Mouse (Mus musculus) bone marrow macrophage, adult 2 months (primary cell): ENCODE results near the gene Eif1. TPM values are rescaled to one million over a fixed set of nuclear protein-coding genes. Genes with fewer than 3 reads are reported as not detected.
"Not testable (repeated sequence)": the region's sequence is repeated elsewhere in the genome, so short reads cannot be mapped to it uniquely, and the experiment has no call there.

Experiments
- H3K27ac ChIP-seq: 2 replicates; pipeline ENCODE4 v1.5.1; 2012; ENCODE audit warnings: low read depth, low read length; ENCODE audit not compliant: insufficient read depth
- H3K4me1 ChIP-seq: 2 replicates; pipeline ENCODE4 v1.6.1; 2012; ENCODE audit warnings: low read length; ENCODE audit not compliant: control insufficient read depth, insufficient read depth
- H3K4me3 ChIP-seq: 2 replicates; pipeline ENCODE4 v1.5.1; 2012; ENCODE audit warnings: mild to moderate bottlenecking, low read length, moderate library complexity; ENCODE audit not compliant: insufficient read depth
- CTCF ChIP-seq: IDR thresholded peaks from 2 replicates; pipeline ENCODE4 v1.5.1; 2012; ENCODE audit warnings: low read depth, mild to moderate bottlenecking, low read length, moderate library complexity
- POLR2A ChIP-seq: IDR thresholded peaks from 2 replicates; pipeline ENCODE4 v1.6.1; 2012; ENCODE audit warnings: mild to moderate bottlenecking, low read depth, low read length, borderline replicate concordance
- polyA plus RNA-seq: library from polyadenylated mRNA; stranded (reverse); fragments of >200 nt; gene quantifications from 2 replicates; pipeline ENCODE4 v1.2.4, GENCODE M21; 2012; ENCODE audit not compliant: missing spikeins, insufficient read depth, insufficient read length

The Eif1 gene
- polyA plus RNA-seq, 1 experiment, result 922 TPM

DNA sequence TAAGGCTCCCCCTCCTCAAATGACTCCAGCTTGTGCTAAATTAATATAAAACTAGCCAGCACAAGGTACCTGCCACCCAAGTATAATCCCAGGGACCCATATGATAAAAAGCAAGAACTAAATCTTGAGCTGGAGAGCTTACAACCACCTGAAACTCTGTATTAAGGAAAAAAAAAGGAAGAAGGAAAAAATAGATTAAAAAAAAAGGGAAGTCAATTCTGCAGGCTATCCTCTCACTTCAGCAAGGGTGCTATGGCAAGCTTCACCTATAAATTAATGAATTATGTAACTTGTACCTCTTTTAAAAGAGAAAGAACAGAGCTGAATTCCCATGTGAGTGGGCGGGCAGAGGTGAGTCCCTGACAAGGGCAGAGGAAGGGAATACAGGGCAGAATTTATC, 8.0 kb upstream of the Eif1 start:
- no peak for TF ChIP-seq CTCF
- TF ChIP-seq POLR2A, result no peak
- H3K4me1 ChIP-seq, result peaks cover 7% of the 10 kb centered on the region
- no peak overlapping the region for H3K4me3 ChIP-seq
- H3K27ac ChIP-seq, result no peak overlapping the region

DNA sequence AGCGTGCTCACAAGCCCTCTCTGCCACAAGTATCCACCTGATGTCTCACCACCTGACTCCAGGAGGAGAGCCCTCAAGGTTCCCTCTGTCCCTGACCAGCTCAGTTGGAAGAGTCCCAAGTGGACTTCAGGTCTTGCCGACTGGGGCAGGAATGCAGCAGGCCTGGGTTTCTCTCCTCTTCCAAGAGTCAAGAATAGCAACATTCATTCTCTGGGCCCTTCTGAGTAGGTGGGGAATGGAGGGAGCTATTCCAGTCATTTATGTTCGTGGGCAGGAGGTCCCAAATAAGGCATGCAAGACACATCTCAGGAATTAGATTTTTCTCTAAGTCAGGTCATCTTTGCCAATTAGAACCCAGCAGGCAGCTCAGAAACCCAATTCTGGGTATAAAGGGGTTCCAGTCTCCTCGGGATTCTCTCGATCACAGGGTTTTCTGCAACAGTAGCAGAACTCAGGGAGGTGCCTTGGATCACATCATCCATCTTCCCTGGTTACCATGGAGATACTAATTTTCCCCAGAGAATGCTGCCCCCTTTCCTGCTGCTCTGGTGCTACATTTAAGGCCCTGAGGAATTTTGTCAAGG, 7.5 kb upstream of the Eif1 start:
- Histone ChIP-seq H3K4me3 (no peak overlapping the region), H3K4me1 (peaks cover 7% of the 10 kb centered on the region), H3K27ac (no peak overlapping the region)
- TF ChIP-seq POLR2A, result no peak
- no peak for TF ChIP-seq CTCF

DNA sequence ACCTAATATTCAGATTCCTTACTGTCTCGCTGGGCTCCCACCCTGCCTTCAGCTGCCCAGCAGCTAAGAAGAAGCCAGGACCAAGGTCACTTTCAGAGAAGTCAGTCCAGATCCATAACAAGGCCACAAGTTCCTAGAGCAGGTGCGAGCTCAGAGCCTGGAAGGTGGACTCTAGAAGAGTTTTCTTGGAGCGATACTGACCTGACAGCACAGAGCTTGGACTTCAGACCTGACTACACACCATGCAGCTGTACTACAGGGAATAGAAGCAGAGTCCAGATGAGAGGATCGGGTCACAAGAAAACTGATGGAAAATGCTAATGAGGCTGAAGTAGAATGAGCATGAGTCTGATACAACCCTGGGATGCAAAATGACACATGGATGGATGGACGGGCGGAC, 6.3 kb upstream of the Eif1 start:
- Histone ChIP-seq H3K4me3 (no peak overlapping the region), H3K4me1 (peaks cover 7% of the 10 kb centered on the region), H3K27ac (no peak overlapping the region)
- TF ChIP-seq CTCF, result no peak
- TF ChIP-seq POLR2A, result no peak

DNA sequence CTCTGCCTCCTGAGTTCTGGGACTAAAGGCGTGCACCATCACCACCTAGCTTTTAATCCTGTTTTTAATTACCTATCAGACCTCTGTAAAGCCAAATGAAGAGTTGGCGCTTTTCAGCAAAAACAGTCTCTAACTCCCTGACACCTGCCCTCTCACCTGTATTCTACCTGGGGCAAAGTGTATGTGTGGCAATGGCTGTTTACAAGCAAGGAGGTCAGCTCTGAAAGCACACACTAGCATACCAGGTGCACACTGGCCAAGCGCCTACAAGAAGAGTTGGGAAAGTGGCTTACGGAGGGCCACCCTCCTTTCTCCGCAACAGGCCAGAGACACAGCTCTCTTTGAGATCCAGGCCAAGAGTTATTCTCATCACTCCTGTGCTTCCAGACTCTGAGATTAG, 4.2 kb upstream of the Eif1 start:
- no peak for TF ChIP-seq CTCF
- TF ChIP-seq POLR2A, result no peak
- Histone ChIP-seq H3K27ac (no peak overlapping the region), H3K4me3 (no peak overlapping the region), H3K4me1 (peaks cover 11% of the 10 kb centered on the region)

DNA sequence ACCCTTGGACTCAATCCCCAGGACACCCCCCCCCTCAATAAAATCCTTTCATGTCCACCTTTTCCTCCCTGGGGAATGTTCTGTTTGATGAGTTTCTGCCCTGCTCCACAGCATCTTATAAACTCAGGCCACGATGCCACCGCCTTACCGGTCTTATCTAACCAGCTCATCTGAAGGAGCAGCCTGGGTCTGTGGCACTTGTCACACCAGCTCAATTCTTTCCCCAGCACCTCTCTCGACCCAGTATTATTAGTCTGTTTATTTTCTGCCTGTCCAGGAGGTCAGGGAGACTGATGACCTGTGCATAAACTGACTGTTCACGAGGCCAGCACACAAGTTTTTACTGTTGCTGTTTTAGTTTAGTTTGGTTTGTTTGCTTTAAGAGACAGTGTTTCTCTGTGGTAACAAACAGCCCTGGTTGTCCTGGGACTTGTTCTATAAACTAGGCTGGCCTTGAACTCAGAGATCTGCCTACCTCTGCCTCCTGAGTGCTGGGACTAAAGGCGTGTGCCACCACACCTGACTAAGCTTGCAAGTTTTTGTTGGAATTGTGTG, 1.8 kb upstream of the Eif1 start:
- TF ChIP-seq POLR2A, result no peak
- no peak for TF ChIP-seq CTCF
- Histone ChIP-seq H3K27ac (no peak overlapping the region), H3K4me1 (peaks cover 4% of the 10 kb centered on the region), H3K4me3 (no peak overlapping the region)

DNA sequence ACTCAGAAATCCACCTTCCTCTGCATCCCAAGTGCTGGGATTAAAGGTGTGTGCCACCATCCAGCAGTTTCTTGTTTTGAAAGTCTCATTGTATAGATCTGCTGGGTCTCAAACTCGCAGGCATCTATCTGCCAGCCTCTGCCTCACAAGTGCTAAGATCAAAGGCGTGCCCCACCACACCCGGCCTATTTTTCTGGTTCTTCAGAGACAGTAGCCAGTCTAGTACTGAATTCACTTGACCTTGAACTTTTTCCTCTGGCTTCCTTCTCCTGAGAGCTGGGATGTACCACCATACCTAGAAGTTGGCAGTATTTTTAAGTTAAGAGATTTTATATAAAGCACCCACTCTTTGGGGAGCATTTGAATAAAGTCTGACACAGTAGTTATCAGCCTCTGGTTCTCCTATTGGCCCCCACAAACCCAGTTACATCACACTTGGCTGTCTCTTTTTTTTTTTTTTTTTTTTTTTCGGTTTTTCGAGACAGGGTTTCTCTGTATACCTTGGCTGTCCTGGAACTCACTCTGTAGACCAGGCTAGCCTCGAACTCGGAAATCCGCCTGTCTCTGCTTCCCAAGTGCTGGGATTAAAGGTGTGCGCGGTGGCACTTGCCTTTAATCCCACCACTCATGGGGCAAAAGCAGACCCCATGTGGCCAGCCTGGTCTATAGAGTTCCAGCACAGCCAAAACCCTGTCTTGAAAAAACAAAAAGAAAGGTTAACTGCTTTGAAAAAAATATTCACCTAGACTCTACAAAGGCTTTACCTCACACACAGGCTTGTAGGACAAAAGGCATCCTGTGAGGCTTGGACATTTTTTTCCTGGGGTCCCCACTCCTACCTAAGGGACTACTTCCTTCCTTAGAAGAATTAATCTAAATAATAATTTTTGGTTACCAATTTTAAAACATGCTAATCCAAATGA, 895 bp upstream of the Eif1 start:
- no peak overlapping the region for H3K27ac ChIP-seq
- TF ChIP-seq CTCF (no peak), POLR2A (no peak)
- peak overlapping the region; percentile 64 for H3K4me3 ChIP-seq
- peaks cover 4% of the 10 kb centered on the region for H3K4me1 ChIP-seq

DNA sequence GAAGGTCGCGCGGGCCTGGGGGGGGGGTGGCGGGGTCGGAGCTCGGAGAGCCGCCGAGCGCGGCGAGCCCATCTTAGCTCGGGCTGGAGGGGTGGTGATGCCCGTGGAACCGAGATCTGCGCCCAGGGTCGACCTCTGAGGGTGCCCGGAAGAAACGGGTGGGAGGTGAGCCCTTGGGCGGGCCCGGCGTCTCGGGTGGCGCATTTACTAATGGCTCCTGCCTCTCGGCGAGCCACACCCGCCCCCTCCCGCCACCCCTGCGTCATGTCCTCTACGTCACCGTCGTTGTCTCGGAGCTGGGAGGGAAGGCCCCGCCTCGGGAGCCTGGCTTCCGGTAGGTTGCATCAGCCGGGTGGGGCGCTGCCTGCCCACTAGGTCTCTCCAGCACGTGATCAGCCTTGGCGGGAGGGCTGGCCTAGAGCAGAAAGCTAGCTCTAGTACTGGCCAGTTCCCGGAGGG, 516 bp downstream of the Eif1 start:
- H3K4me3 ChIP-seq, result peak overlapping the region; percentile 55
- H3K27ac ChIP-seq, result peak overlapping the region; percentile 88
- H3K4me1 ChIP-seq, result peaks cover 4% of the 10 kb centered on the region
- no peak for TF ChIP-seq CTCF
- TF ChIP-seq POLR2A, result no peak

DNA sequence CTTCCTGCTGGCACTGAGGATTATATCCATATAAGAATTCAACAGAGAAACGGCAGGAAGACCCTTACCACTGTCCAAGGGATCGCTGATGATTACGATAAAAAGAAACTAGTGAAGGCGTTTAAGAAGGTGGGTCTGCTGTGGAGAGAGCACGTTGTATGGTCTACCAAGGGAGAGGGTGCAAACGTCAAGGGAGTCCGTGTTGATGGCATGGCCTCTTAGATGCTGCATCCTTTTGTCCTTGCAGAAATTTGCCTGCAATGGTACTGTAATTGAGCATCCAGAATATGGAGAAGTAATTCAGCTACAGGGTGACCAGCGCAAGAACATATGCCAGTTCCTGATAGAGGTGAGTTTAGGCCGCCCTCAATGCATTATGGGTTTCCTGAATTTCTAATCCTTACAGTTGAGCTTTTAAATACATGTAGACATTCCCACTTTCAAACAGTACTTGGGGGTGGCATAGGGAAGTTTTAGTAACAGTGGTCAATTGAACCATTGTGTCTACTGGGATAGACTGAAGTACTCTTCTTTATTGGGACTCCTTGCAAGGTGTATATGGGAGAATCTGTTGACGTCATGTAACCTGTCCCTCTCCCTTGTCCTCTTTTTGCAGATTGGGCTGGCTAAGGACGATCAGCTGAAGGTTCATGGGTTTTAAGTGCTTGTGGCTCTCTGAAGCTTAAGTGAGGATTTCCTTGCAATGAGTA, 1.2 kb downstream of the Eif1 start:
- Histone ChIP-seq H3K27ac (peak overlapping the region; percentile 45), H3K4me3 (peak overlapping the region; percentile 55)
- H3K4me1 ChIP-seq, result not testable (repeated sequence)

DNA sequence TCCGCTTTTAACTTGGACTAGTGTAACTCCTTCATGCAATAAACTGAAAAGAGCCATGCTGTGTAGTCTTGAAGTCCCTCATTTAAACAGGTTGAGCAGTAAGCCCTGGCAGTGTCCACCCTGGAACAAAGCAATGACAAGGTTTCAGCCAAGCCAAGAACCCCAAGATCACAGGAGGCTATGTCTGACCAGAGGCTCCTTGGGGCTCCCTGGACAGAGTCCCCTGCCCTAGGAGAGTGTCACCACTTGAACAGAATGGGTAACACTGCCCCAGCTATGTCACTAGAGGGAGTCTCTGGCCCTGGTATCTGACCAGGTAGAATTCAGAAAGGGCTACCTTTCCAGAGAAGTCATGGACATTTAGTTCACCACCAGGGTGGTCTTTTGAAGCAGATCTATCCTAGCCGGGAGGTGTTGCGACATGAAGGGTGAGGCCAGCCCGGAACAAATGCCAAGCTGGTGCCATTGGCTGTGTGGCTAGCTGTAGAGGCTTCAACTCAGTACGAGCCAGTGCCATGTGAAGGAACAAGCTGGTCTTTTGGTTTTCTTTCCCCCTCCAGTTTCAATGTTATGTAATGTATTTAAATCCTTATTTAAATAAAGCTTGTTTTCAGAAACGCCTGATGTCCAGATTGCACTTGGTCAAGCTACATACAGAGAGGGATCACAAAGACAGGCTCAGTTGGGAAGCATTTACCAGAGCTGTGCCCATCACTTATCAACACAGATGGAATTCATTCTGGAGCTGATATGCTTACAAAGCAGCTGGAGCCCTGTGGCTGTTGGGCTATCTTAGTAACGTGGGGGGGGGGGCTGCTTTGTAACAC, 2.0 kb downstream of the Eif1 start:
- H3K4me1 ChIP-seq, H3K27ac ChIP-seq: not testable (repeated sequence)
- H3K4me3 ChIP-seq, result peak overlapping the region; percentile 3; the same call in 1 of the 2 replicates
